Mouse (Mus musculus) limb, embryonic 14.5 days (tissue): Measurements from ENCODE around the gene Lrrc41. TPM values are rescaled to one million over a fixed set of nuclear protein-coding genes. Genes with fewer than 3 reads are reported as not detected.

Experiments
- ATAC-seq: fragments of 200-750 bp; cut with Nextera tagmentation; 2 replicates; pipeline ENCODE4 v1.8.0; 2017; ENCODE audit warnings: low read depth, moderate number of reproducible peaks, moderate TSS enrichment; ENCODE audit not compliant: low FRiP score
- DNase-seq: peaks from one replicate; pipeline ENCODE4 v3.0.0-alpha.2; 2015; ENCODE audit warnings: low spot score
- H3K27ac ChIP-seq: fragments of 300-500 bp; sonication (generic); replicated peaks from 2 replicates; pipeline ENCODE4 v1.5.1; 2014; ENCODE audit warnings: low read depth, mild to moderate bottlenecking, low read length, moderate library complexity, mixed read lengths
- H3K27me3 ChIP-seq: fragments of 300-500 bp; sonication (generic); 2 replicates; pipeline ENCODE4 v1.6.1; 2014; ENCODE audit warnings: low read length, mixed read lengths; ENCODE audit not compliant: control insufficient read depth, insufficient read depth
- H3K36me3 ChIP-seq: fragments of 300-500 bp; sonication (generic); 2 replicates; pipeline ENCODE4 v1.6.1; 2014; ENCODE audit warnings: mild to moderate bottlenecking, low read length, moderate library complexity, mixed read lengths; ENCODE audit not compliant: control insufficient read depth, insufficient read depth
- H3K4me1 ChIP-seq: fragments of 300-500 bp; sonication (generic); 2 replicates; pipeline ENCODE4 v1.6.1; 2014; ENCODE audit warnings: antibody characterized with exemption, low read length, mixed read lengths; ENCODE audit not compliant: control insufficient read depth, insufficient read depth
- H3K4me2 ChIP-seq: fragments of 300-500 bp; sonication (generic); replicated peaks from 2 replicates; pipeline ENCODE4 v1.6.1; 2014; ENCODE audit warnings: low read depth, mild to moderate bottlenecking, low read length, moderate library complexity; ENCODE audit not compliant: severe bottlenecking
- H3K4me3 ChIP-seq: fragments of 300-500 bp; sonication (generic); replicated peaks from 2 replicates; pipeline ENCODE4 v1.5.1; 2014; ENCODE audit warnings: low read length
- H3K9ac ChIP-seq: fragments of 300-500 bp; sonication (generic); 2 replicates; pipeline ENCODE4 v1.6.1; 2014; ENCODE audit warnings: mild to moderate bottlenecking, low read depth, low read length, moderate library complexity; ENCODE audit not compliant: severe bottlenecking
- H3K9me3 ChIP-seq: fragments of 300-500 bp; sonication (generic); 2 replicates; pipeline ENCODE4 v1.6.1; 2016; ENCODE audit warnings: low read length; ENCODE audit not compliant: control insufficient read depth
- POLR2A ChIP-seq: fragments of 200-500 bp; IDR thresholded peaks from 2 replicates; pipeline ENCODE4 v1.8.0; 2012; ENCODE audit warnings: inconsistent platforms, mild to moderate bottlenecking, moderate library complexity, borderline replicate concordance; ENCODE audit not compliant: insufficient read depth, insufficient read length; ENCODE audit errors: extremely low read depth
- WGBS: fragments of 180-500 bp; shearing (Covaris S2); extraction: QIAGEN DNeasy Blood & Tissue Kit; methylation state at CpG from one replicate; pipeline ENCODE4 v1.1.7; 2014; 5-methylcytosine and 5-hydroxymethylcytosine counted together
- polyA plus RNA-seq, 2 experiments: library from polyadenylated mRNA; depleted of rRNA in 1 of 2; stranded (reverse) in 1 of 2; unstranded in 1 of 2; fragments of >200 nt; fragmentation: Nextera tagmentation in 1 of 2; extraction: Ambion mirVana in 1 of 2; gene quantifications; 2 replicates each; pipeline versions ENCODE4 v1.2.1 to v1.2.3; 2012 to 2014

Lrrc41 gene
- polyA plus RNA-seq, 2 experiments = 60.2 to 80.8 TPM

DNA sequence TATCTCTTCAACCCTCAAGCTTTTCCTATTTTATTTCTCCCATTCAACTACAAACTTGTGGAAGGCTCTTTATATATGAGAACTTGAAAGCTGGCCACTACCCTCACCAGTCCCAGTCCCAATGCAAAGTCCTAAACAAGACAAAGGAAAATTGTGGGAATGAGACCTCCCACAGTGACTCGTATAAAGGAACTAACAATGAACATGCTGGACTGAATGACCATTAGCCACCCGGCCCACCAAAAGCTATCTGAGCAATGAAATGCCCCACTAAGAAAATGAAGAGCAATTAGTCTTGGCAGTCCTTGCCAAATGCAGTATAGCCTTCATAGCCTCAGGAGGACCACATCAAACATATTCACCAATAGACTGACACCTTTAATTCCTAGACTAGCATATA lies 36.4 kb downstream of the Lrrc41 start:
- H3K27me3 ChIP-seq = no peaks in the 10 kb centered on the region
- ATAC-seq (no peak), DNase-seq (no peak)
- no peak overlapping the region for H3K4me2 ChIP-seq
- WGBS = 84% methylated on average over 2 of the region's 2 CpGs
- H3K4me1 ChIP-seq = no peaks in the 10 kb centered on the region
- H3K9me3 ChIP-seq = no peaks in the 10 kb centered on the region
- H3K27ac ChIP-seq = no peak overlapping the region
- no peak for TF ChIP-seq POLR2A
- no peak overlapping the region for H3K9ac ChIP-seq
- H3K36me3 ChIP-seq = peaks cover 21% of the 10 kb centered on the region; the same call in 1 of the 2 replicates
- H3K4me3 ChIP-seq = no peak overlapping the region

DNA sequence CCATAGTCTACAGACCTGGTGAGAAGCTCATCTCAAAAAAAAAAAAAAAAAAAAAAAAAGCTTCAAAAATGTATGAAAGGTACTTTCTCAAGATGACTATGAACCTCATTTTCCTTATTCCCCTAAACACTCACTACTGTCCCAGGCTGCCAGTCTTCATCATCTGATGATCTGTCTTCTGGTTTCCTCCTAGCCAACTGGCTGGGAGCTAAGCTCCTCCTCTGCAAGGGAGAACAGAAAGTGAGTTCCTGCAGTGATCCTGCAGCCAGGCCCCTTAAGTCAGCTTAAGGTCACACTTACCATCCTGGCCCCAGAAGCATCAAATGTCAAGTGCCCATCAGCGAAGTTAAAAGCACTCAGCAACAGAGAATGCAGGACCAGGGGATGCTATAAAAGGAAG lies 47.7 kb downstream of the Lrrc41 start:
- DNase-seq (no peak), ATAC-seq (no peak)
- H3K9me3 ChIP-seq = no peaks in the 10 kb centered on the region
- peaks cover 5% of the 10 kb centered on the region for H3K4me1 ChIP-seq
- no peak for TF ChIP-seq POLR2A
- H3K4me2 ChIP-seq = peak overlapping the region; percentile 64
- peaks cover 2% of the 10 kb centered on the region for H3K36me3 ChIP-seq
- peak overlapping the region; percentile 60 for H3K9ac ChIP-seq
- H3K4me3 ChIP-seq = peak overlapping the region; percentile 53
- H3K27me3 ChIP-seq = no peaks in the 10 kb centered on the region
- H3K27ac ChIP-seq = no peak overlapping the region
- 0% methylated on average over 1 of the region's 1 CpGs for WGBS

DNA sequence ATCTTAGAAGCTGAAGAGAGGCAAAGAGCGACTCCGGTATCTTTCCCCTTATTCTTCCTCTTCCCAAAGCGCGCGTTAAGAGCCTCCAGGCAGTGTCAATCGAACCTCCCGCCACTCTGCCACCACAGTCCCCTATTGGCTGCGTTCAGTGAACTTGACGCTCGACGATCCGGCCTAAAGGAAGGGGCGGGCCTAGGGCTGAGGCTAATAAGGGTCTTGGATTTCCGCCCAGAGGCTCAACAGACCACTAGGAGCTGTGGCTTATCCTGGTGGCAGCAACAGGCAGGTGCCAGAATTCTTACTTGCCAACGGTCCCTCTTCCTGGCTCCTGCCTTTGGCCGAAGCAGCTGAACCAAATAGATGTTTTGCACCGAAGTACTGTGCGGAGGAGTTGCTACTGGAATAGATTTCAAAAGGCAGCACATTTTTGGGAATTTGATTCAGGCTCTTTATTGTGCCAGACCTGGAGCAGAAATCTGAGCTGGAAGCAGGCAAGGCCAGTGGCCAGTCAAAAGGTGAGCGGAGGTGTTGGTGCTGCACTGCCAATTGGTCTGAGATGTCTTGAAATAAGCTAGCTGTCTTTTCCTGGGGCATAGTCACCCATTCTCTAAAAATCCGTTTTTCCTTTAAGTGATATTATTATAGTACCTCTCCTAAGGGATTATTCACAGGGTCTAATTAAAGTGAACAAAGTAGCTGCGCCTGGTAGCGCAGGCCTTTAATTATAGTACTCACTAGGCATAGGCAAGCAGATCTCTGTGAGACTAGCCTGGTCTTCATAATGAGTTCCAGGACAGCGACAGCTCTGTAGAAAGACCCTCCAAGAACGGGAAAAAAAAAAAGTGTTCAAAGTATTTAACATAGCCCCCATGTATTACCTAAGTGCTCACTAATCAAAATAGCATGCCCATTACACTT lies 48.8 kb downstream of the Lrrc41 start, which contains the start of the genes Rad54l and Pomgnt1:
TSS of gene Rad54l (minus strand) at position 89 of the 918 bp plus-strand sequence.
TSS of gene Pomgnt1 (plus strand) at position 239 of the 918 bp plus-strand sequence.
- peaks cover 5% of the 10 kb centered on the region for H3K4me1 ChIP-seq
- peak within 1 kb of the TSS; percentile 64 for H3K4me2 ChIP-seq
- H3K36me3 ChIP-seq = no peaks in the 10 kb centered on the region; the same call in 1 of the 2 replicates
- peak; percentile 38; the same call in 1 of the 2 replicates for TF ChIP-seq POLR2A
- H3K27ac ChIP-seq = 0 out of 2 replicates have a peak within 1 kb of the TSS, but pooled peaks have one; percentile 10
- ATAC-seq (peak; percentile 99), DNase-seq (peak; percentile 99)
- H3K9ac ChIP-seq = peak within 1 kb of the TSS; percentile 60
- H3K9me3 ChIP-seq = no peaks in the 10 kb centered on the region
- 2% methylated on average over 24 of the region's 24 CpGs for WGBS
- no peaks in the 10 kb centered on the region for H3K27me3 ChIP-seq
- H3K4me3 ChIP-seq = peak within 1 kb of the TSS; percentile 53

DNA sequence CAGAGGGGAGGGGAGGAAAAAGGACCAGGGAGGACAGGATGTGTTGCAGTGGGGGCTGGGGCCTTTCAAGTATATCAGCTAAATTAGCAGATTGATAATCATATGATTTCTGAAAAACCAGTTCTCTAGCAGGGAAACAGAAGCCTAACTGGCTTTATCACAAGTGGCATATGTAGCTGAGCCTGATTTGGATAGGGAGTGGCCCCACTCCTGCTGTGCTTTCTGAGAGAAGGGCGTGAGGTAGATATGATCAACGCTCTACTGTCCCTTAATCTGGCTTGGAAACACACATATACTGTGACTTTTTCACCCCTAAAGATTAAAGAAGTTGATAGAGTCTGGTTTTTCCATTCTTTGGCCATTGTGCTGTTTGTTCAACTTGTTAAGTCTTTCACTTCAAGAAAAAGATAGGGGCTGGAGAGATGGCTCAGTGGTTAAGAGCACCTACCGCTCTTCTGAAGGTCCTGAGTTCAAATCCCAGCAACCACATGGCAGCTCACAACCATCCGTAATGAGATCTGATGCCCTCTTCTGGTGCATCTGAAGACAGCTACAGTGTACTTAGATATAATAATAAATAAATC lies 50.8 kb downstream of the Lrrc41 start:
- Histone ChIP-seq H3K4me3 (no peak overlapping the region), H3K36me3 (no peaks in the 10 kb centered on the region), H3K9me3 (no peaks in the 10 kb centered on the region), H3K4me1 (peaks cover 5% of the 10 kb centered on the region), H3K4me2 (no peak overlapping the region), H3K27me3 (no peaks in the 10 kb centered on the region), H3K9ac (no peak overlapping the region), H3K27ac (no peak overlapping the region)
- TF ChIP-seq POLR2A = no peak
- ATAC-seq = no peak
- 93% methylated on average over 4 of the region's 4 CpGs for WGBS
- no peak for DNase-seq

DNA sequence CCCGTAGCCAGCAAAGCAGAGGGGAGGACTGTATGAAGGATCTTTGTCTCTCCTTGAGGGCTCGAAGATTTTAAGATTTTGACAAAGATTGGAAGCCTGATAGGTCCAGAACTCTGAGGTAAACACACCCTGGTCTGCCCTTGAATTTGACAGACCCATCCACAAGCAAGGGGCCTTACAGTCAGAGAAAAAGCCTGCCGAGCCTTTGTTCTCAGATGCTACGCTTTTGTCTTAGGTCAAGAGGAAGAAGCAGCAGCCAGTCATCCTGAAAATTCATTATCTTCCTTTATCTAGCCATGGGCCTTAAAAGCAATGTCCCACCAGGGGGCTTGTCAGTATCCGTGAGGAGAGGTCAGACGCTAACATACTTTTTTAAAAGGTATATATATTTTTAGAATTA lies 52.9 kb downstream of the Lrrc41 start:
- Histone ChIP-seq H3K27ac (no peak overlapping the region), H3K4me2 (no peak overlapping the region), H3K27me3 (no peaks in the 10 kb centered on the region), H3K4me1 (peaks cover 2% of the 10 kb centered on the region), H3K36me3 (no peaks in the 10 kb centered on the region), H3K4me3 (no peak overlapping the region), H3K9ac (no peak overlapping the region), H3K9me3 (no peaks in the 10 kb centered on the region)
- no peak for TF ChIP-seq POLR2A
- no peak for ATAC-seq
- 85% methylated on average over 6 of the region's 6 CpGs for WGBS
- no peak for DNase-seq
